Mouse (Mus musculus) left cerebral cortex, adult 2 months (tissue): ENCODE data around the gene Mpl. TPM values are rescaled to one million over a fixed set of nuclear protein-coding genes. Genes with fewer than 3 reads are reported as not detected.

Source experiments
- DNase-seq, 2 experiments: peaks; one replicate each; pipeline ENCODE4 v3.0.0; 2021 to 2022; ENCODE audit warnings: low spot score in 2 of 2, mixed read lengths in 1 of 2; ENCODE audit errors: extremely low spot score in 1 of 2
- H3K27ac ChIP-seq: fragments of 200-600 bp; 2 replicates; pipeline ENCODE4 v1.8.1; 2022
- H3K4me3 ChIP-seq: fragments of 200-600 bp; 2 replicates; pipeline ENCODE4 v1.8.1; 2022
- CTCF ChIP-seq: fragments of 200-600 bp; IDR thresholded peaks from 2 replicates; pipeline ENCODE4 v1.8.1; 2022; ENCODE audit warnings: antibody characterized with exemption, mild to moderate bottlenecking, moderate library complexity
- intact Hi-C: fragments of 180-260 bp; cut with DNase I; formaldehyde crosslinking; loops from one replicate; pipeline ENCODE4 v1.15.1; 2025
- total RNA-seq, 2 experiments: library from RNA; stranded (reverse); gene quantifications; 2 replicates each; pipeline ENCODE4 v1.2.3; 2021

Mpl gene
- total RNA-seq, 2 experiments from 2014 or later, result 0.79 to 1.4 TPM

- H3K4me3 ChIP-seq, result peak overlapping the region; percentile 41
These were observed 10.7 kb downstream of the Mpl start for GRCm38 (mm10) chr4:118446415-118447153.

DNA sequence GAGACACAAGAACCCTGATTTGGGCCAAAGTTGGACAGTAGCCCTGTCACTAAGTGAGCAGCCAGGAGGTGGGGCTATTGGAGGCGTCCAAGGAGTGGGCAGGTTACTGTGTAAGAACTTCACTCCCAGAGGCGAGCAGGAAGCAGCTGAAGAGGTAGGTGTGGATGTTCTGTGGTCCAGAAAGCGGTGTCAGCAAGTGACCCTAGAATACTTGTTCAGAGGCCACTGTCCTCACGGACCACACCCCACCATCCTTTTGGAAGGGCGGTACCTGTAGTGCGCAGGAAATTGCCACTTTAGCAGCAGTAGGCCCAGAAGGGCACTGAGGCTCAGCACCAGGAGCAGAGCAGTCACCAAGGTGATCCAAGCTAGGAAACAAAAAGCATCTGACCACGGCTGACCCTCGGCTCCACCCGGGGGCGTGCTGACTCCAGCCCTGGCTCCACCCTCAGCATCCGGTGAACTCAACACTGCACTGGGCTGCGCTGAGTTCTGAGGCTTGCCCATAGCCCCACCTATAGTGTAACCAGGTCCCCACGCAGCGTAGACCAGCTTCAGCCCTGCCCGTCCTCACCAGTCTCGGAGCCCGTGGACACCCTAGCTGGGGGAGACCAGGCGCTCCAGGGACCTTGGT, 11.4 kb downstream of the Mpl start:
- intact Hi-C loops, result loop anchor here (5.0 kb wide), 2 partner anchors 96 to 131 kb away; partner anchors contain the start of gene Tmem125
- no peak; the same call in 1 of the 2 replicates for TF ChIP-seq CTCF
- peak overlapping the region; percentile 67 for H3K27ac ChIP-seq

More at GRCm38 (mm10) chr4:118446415-118447153, 10.7 kb downstream of the Mpl start:
- intact Hi-C loops, result loop anchor here (5.0 kb wide), 2 partner anchors 96 to 131 kb away; partner anchors contain the start of gene Tmem125
- peak overlapping the region; percentile 67 for H3K27ac ChIP-seq
- no peak; the same call in none of the 2 replicates for TF ChIP-seq CTCF
- DNase-seq, result no peak

DNA sequence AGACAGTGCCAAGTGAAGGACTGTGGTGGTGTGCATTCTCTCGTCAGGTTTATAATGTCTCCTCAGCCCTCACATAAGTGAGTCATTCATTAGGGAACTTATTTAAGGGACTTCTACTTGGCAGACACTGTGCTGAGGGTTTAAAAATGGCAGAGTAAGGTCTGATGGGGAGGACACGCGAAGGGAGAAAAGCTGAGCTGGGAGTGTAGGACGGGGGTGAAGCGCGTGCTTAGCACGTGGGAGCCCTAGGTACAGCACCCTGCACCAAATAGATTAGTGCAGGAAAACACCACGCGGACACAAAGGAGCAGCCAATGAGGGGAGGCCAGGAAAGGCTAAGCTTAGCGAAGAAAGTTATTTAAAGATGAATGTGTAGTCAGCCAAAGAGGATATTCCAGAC, 12.2 kb downstream of the Mpl start:
- no peak for DNase-seq
- intact Hi-C loops, result loop anchor here (5.0 kb wide), 2 partner anchors 97 to 132 kb away; partner anchors contain the start of gene Tmem125
- TF ChIP-seq CTCF, result no peak
- no peak overlapping the region for H3K4me3 ChIP-seq
- H3K27ac ChIP-seq, result no peak overlapping the region

More for the DNA sequence above, 11.4 kb downstream of the Mpl start:
- DNase-seq, result no peak
- peak overlapping the region; percentile 41 for H3K4me3 ChIP-seq

DNA sequence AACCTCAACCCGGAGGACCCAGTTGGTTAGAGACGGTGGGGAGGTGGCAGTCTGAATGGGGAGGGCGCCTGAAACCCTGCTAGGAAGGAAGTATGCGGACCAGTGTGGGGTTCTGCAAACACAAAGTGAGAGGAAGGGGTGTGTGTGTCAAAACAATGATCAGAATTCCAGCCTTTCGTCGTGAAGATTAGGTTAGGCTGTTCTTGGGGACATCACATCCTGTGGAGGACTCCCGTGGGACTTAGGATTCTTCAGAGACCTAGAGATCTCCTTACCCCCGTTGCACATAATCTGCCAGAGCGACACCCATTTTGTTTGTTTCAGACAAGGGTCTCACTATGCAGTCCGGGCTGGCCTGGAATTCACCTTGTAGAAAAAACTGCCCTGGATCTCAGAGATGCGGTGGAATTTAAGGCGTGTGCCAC, 19.5 kb downstream of the Mpl start:
- Histone ChIP-seq H3K4me3 (peak overlapping the region; percentile 49), H3K27ac (no peak overlapping the region; the same call in 1 of the 2 replicates)
- intact Hi-C loops, result no loop called here
- no peak for DNase-seq
- TF ChIP-seq CTCF, result no peak

DNA sequence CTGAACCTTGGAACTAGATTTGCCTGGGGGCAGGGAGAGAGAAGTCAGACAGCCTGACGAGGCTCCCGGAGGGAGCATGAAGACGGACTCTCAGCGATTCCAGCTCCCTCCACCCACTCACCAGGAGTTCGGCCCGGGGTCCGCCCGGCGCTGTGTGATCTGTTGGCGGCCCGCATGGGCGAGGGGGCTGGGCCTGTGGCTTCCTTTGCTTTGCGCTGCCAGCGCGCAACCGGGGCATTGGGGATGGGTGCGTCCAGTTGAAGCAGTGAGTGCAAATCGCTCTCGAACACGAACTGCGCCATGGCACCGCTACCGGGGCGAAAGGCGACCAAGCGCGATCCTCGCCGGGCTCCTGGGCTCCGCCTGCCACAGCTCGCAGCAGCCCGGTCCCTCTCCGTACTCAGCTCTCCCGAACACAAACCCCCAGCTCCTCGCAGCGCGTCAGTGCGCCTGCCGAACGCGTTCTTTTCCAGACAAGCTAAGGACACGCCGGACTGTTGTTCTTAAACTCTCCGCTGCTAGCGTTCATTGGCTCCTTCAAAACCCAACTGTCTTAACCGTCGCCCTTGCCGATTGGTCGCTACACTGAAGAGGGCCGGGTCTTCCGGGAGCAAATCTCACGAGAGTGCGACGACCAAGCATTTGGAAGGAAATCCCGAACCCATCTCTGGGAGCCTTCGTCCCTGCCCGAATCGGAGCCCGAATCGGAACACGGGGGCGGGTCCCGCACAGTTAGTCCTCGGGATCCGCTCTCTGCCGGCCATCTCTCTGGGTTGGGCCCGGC, 20.3 kb downstream of the Mpl start, which contains the start of gene Cdc20:
Gene Cdc20 (minus strand): TSS at position 533 of the 784 bp plus-strand sequence.
- Histone ChIP-seq H3K4me3 (peak within 1 kb of the TSS; percentile 49), H3K27ac (no peak within 1 kb of the TSS; the same call in 1 of the 2 replicates)
- intact Hi-C loops, result no loop called here
- peak; percentile 71 to 85 for DNase-seq
- no peak; the same call in 1 of the 2 replicates for TF ChIP-seq CTCF

DNA sequence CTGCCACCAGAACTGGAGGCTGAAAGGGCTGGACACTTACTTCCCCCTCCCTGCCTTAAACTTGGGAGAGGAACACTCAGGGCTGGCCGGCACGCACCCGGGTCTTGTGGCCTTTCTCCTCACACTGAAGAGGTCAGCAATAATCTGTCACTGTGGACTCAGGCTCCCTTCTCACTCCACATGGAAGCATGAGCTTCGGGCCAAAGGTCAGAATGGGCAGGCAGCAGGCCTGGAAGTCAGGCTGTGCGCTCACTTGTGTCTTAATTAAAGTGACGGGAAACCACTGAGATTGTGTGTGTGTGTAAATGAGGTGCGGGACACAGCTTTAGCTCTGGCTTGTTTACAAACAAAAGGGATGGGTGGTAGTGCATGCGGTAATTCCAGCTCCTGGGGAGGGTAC, 25.0 kb downstream of the Mpl start:
- no peak for TF ChIP-seq CTCF
- Histone ChIP-seq H3K27ac (no peak overlapping the region), H3K4me3 (no peak overlapping the region)
- no peak for DNase-seq
- intact Hi-C loops, result no loop called here

GRCm38 (mm10) chr4:118429215-118429895, 28.0 kb downstream of the Mpl start:
- no peak for TF ChIP-seq CTCF
- no peak for DNase-seq
- intact Hi-C loops, result no loop called here
- H3K4me3 ChIP-seq, result no peak overlapping the region; the same call in 1 of the 2 replicates
- no peak overlapping the region for H3K27ac ChIP-seq

DNA sequence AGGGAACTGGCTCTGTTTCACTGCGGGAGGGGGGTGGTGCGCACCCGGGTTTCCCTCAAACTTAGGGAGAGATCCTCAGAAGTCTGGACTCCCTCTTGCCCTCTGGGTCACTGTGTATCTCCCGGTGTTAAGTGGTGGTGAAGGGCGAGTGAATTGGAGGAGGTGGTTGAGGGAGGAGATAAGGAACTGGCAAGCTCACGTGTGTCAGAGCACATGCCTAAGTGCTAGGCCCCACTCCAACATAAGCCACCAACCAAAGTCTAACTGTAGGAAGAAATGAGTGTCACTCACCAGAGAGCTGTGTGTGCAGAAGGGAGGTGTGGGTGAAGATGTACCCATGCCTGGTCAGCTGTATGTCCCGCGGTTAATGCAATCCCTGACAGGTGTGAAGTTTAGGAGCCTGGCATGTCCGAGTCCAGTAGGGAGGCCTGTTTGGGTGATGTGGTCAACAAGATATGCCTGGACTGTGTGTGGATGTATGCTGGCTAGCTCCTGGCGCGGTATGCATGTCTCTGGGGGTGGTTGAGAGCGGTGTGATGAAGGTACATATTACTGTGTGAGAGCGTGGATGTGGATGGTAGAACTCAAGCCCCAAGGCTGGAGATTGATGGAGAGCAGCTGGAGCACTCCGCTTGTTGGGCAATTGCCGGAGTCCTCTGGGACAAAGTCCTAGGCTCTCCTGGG, 28.6 kb downstream of the Mpl start:
- no peak for TF ChIP-seq CTCF
- intact Hi-C loops, result no loop called here
- peak overlapping the region; percentile 85 for H3K27ac ChIP-seq
- no peak for DNase-seq
- peak overlapping the region; percentile 56 for H3K4me3 ChIP-seq

DNA sequence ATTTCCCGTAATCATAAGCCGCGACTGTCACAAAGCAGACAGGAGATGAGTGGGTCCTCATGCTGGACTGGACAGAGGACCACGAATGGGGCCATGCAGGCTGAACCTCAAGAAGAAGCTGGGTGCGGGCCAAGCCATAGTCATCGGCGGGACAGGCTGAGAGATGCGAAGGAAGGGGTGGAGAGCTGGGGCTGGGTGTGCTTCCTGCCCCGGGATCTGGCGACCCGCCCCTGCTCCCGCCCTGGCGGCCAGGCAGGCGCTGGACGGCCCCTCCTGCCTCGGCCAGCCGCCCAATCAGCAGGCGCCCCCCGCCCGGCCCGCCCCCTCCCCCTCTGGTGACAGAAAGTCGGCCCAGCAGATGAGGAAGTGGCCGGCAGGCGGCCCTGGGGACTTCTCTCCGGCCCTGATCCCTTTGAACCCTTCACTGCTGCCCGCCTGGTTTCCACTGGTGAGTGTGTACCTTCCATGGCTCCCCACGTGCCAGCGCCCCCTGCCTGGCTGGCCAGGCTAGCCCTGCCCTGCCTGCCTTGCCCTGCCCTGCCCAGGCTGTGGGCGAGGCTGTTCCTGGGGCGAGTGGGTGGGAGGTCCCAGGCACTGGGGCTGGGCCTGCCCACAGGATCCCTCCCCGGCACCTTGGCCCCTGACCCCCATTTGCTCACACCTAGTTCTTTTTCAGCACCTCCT, 29.4 kb downstream of the Mpl start, which contains the start of gene Elovl1:
Gene Elovl1 (plus strand): TSS at position 326 of the 684 bp plus-strand sequence.
- Histone ChIP-seq H3K27ac (peak within 1 kb of the TSS; percentile 86), H3K4me3 (peak within 1 kb of the TSS; percentile 56)
- intact Hi-C loops, result loop anchor here (2.0 kb wide), 1 partner anchor 15 kb away; no protein-coding TSS in a partner anchor
- DNase-seq, result peak; percentile 56 to 74
- TF ChIP-seq CTCF, result peak; percentile 42

DNA sequence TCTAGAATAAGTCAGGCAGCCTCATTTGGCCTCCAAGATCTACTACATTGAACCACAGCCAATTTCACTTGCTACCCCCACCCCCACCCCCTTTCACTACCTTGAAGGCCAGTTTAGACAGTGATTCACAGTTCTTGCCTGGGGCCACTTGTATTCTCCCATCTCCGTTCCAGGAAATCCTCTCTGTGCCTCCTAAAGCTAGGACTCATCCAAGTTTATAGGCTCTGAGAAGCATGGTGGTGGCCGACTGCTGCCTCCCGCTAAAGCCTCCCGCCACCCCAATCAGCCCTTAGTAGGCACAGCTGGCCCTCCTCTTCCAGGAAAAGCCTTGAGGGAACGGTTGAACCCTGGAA, 29.9 kb downstream of the Mpl start:
- Histone ChIP-seq H3K27ac (peak overlapping the region; percentile 86), H3K4me3 (peak overlapping the region; percentile 56)
- DNase-seq, result no peak
- no peak for TF ChIP-seq CTCF
- intact Hi-C loops, result loop anchor here (2.0 kb wide), 1 partner anchor 15 kb away; no protein-coding TSS in a partner anchor
